Mouse (Mus musculus) intestine, embryonic 15.5 days (tissue): Measurements from ENCODE around the gene Slc25a30. TPM values are rescaled to one million over a fixed set of nuclear protein-coding genes. Genes with fewer than 3 reads are reported as not detected.
"Not testable (repeated sequence)": the region's sequence is repeated elsewhere in the genome, so short reads cannot be mapped to it uniquely, and the experiment has no call there.

Source experiments
- ATAC-seq: fragments of 200-750 bp; cut with Nextera tagmentation; 2 replicates; pipeline ENCODE4 v1.8.0; 2017; ENCODE audit warnings: moderate TSS enrichment, moderate library complexity
- H3K27ac ChIP-seq: fragments of 300-500 bp; sonication (generic); 2 replicates; pipeline ENCODE4 v1.5.1; 2015; ENCODE audit warnings: mild to moderate bottlenecking, inconsistent platforms
- H3K27me3 ChIP-seq: fragments of 300-500 bp; sonication (generic); replicated peaks from 2 replicates; pipeline ENCODE4 v1.6.1; 2015; ENCODE audit warnings: inconsistent platforms
- H3K36me3 ChIP-seq: fragments of 300-500 bp; sonication (generic); 2 replicates; pipeline ENCODE4 v1.6.1; 2015; ENCODE audit warnings: inconsistent platforms
- H3K4me1 ChIP-seq: fragments of 300-500 bp; sonication (generic); replicated peaks from 2 replicates; pipeline ENCODE4 v1.6.1; 2015; ENCODE audit warnings: inconsistent platforms
- H3K4me2 ChIP-seq: fragments of 300-500 bp; sonication (generic); replicated peaks from 2 replicates; pipeline ENCODE4 v1.6.1; 2015; ENCODE audit warnings: mild to moderate bottlenecking, inconsistent platforms
- H3K4me3 ChIP-seq: fragments of 300-500 bp; sonication (generic); replicated peaks from 2 replicates; pipeline ENCODE4 v1.5.1; 2015; ENCODE audit warnings: inconsistent platforms
- H3K9ac ChIP-seq: fragments of 300-500 bp; sonication (generic); 2 replicates; pipeline ENCODE4 v1.6.1; 2015; ENCODE audit warnings: inconsistent platforms
- H3K9me3 ChIP-seq: fragments of 300-500 bp; sonication (generic); 2 replicates; pipeline ENCODE4 v1.6.1; 2016; ENCODE audit warnings: inconsistent platforms
- WGBS: fragments of 180-500 bp; shearing (Covaris S2); methylation state at CpG from one replicate; pipeline ENCODE4 v1.1.7; 2015; 5-methylcytosine and 5-hydroxymethylcytosine counted together
- polyA plus RNA-seq: library from polyadenylated mRNA; unstranded; fragments of >200 nt; fragmentation: Nextera tagmentation; extraction: Ambion mirVana; gene quantifications from 2 replicates; pipeline ENCODE4 v1.2.1, GENCODE M21; 2015

Gene Slc25a30
- polyA plus RNA-seq: 2.3 and 3.0 TPM in 2 replicates

- peak within 1 kb of the TSS; percentile 69 for H3K9ac ChIP-seq
- H3K27ac ChIP-seq: peak within 1 kb of the TSS; percentile 85
- peak within 1 kb of the TSS; percentile 75 for H3K4me3 ChIP-seq
- 0 out of 2 replicates have a peak, but pooled peaks cover 2% of the 10 kb centered on the region for H3K4me1 ChIP-seq
- WGBS: 7% methylated on average over 50 of the region's 51 CpGs
- H3K36me3 ChIP-seq: no peaks in the 10 kb centered on the region
- ATAC-seq: peak; percentile 100
- H3K27me3 ChIP-seq: no peaks in the 10 kb centered on the region
- H3K9me3 ChIP-seq: no peaks in the 10 kb centered on the region
- H3K4me2 ChIP-seq: peak within 1 kb of the TSS; percentile 93
These were observed at the start of gene Slc25a30 for GRCm38 (mm10) chr14:75786868-75787793. Gene Slc25a30 (minus strand): TSS chr14:75787037.

- no peaks in the 10 kb centered on the region for H3K36me3 ChIP-seq
- no peak overlapping the region for H3K4me3 ChIP-seq
- 83% methylated on average over 3 of the region's 3 CpGs for WGBS
- H3K9ac ChIP-seq: no peak overlapping the region
- H3K27me3 ChIP-seq: no peaks in the 10 kb centered on the region
- H3K4me2 ChIP-seq: no peak overlapping the region
- H3K4me1 ChIP-seq: peaks cover 16% of the 10 kb centered on the region; the same call in 1 of the 2 replicates
- H3K9me3 ChIP-seq: no peaks in the 10 kb centered on the region
- no peak for ATAC-seq
- 0 out of 2 replicates have a peak overlapping the region, but pooled peaks have one; percentile 36 for H3K27ac ChIP-seq
These were observed 49.7 kb upstream of the Slc25a30 start for GRCm38 (mm10) chr14:75836579-75836978.

GRCm38 (mm10) chr14:75834739-75835381 is 48.0 kb upstream of the Slc25a30 start:
- Histone ChIP-seq H3K27me3 (no peaks in the 10 kb centered on the region), H3K9me3 (no peaks in the 10 kb centered on the region), H3K27ac (peak overlapping the region; percentile 99), H3K4me1 (peaks cover 16% of the 10 kb centered on the region; the same call in 1 of the 2 replicates), H3K36me3 (no peaks in the 10 kb centered on the region), H3K4me2 (peak overlapping the region; percentile 99), H3K4me3 (peak overlapping the region; percentile 49), H3K9ac (peak overlapping the region; percentile 74)
- under 1% methylated on average over 16 of the region's 16 CpGs for WGBS
- ATAC-seq: peak; percentile 65

GRCm38 (mm10) chr14:75834251-75834738 is 47.5 kb upstream of the Slc25a30 start:
- WGBS: under 1% methylated on average over 10 of the region's 10 CpGs
- peak; percentile 90 for ATAC-seq
- H3K9ac ChIP-seq: peak overlapping the region; percentile 74

GRCm38 (mm10) chr14:75833546-75834250 is 46.9 kb upstream of the Slc25a30 start:
- peak; percentile 55 for ATAC-seq
- WGBS: 3% methylated on average over 12 of the region's 12 CpGs
- Histone ChIP-seq H3K9me3 (no peaks in the 10 kb centered on the region), H3K4me2 (peak overlapping the region; percentile 99), H3K27ac (peak overlapping the region; percentile 99), H3K4me3 (peak overlapping the region; percentile 49), H3K4me1 (peaks cover 21% of the 10 kb centered on the region; the same call in 1 of the 2 replicates), H3K27me3 (no peaks in the 10 kb centered on the region), H3K36me3 (no peaks in the 10 kb centered on the region), H3K9ac (peak overlapping the region; percentile 47; the same call in 1 of the 2 replicates)

More at GRCm38 (mm10) chr14:75834251-75834738, 47.5 kb upstream of the Slc25a30 start:
- Histone ChIP-seq H3K27ac (peak overlapping the region; percentile 99), H3K9me3 (no peaks in the 10 kb centered on the region), H3K4me1 (peaks cover 17% of the 10 kb centered on the region; the same call in 1 of the 2 replicates), H3K4me2 (peak overlapping the region; percentile 99), H3K36me3 (no peaks in the 10 kb centered on the region), H3K4me3 (peak overlapping the region; percentile 49), H3K27me3 (no peaks in the 10 kb centered on the region)

- peaks cover 21% of the 10 kb centered on the region; the same call in 1 of the 2 replicates for H3K4me1 ChIP-seq
- H3K9ac ChIP-seq: no peak overlapping the region
- H3K27me3 ChIP-seq: no peaks in the 10 kb centered on the region
- WGBS: 26% methylated on average over 4 of the region's 4 CpGs
- H3K4me3 ChIP-seq: peak overlapping the region; percentile 49; the same call in 1 of the 2 replicates
- peak overlapping the region; percentile 99 for H3K27ac ChIP-seq
- peak overlapping the region; percentile 99 for H3K4me2 ChIP-seq
- H3K36me3 ChIP-seq: no peaks in the 10 kb centered on the region
- no peaks in the 10 kb centered on the region for H3K9me3 ChIP-seq
- no peak for ATAC-seq
These were observed 46.1 kb upstream of the Slc25a30 start for GRCm38 (mm10) chr14:75832982-75833381.

- peak; percentile 25 for ATAC-seq
- no peak overlapping the region for H3K9ac ChIP-seq
- H3K4me1 ChIP-seq: peaks cover 16% of the 10 kb centered on the region; the same call in 1 of the 2 replicates
- no peak overlapping the region for H3K4me3 ChIP-seq
- no peak overlapping the region for H3K4me2 ChIP-seq
- no peaks in the 10 kb centered on the region for H3K27me3 ChIP-seq
- no peaks in the 10 kb centered on the region for H3K36me3 ChIP-seq
- H3K27ac ChIP-seq: 0 out of 2 replicates have a peak overlapping the region, but pooled peaks have one; percentile 27
- no peaks in the 10 kb centered on the region for H3K9me3 ChIP-seq
- WGBS: 70% methylated on average over 2 of the region's 2 CpGs
These were observed 45.2 kb upstream of the Slc25a30 start for GRCm38 (mm10) chr14:75832031-75832430.

- not testable (repeated sequence) for H3K4me3 ChIP-seq, H3K27me3 ChIP-seq, H3K36me3 ChIP-seq, H3K9ac ChIP-seq, H3K9me3 ChIP-seq, H3K27ac ChIP-seq, ATAC-seq, H3K4me2 ChIP-seq
- 66% methylated on average over 14 of the region's 14 CpGs for WGBS
- H3K4me1 ChIP-seq: peaks cover 10% of the 10 kb centered on the region; the same call in 1 of the 2 replicates
These were observed 43.0 kb upstream of the Slc25a30 start for GRCm38 (mm10) chr14:75829817-75830216.

GRCm38 (mm10) chr14:75828866-75829806 is 42.3 kb upstream of the Slc25a30 start:
- H3K27me3 ChIP-seq: no peaks in the 10 kb centered on the region
- peak overlapping the region; percentile 60 for H3K4me2 ChIP-seq
- 9% methylated on average over 32 of the region's 32 CpGs for WGBS

GRCm38 (mm10) chr14:75828221-75828620 is 41.4 kb upstream of the Slc25a30 start:
- WGBS: 45% methylated on average over 11 of the region's 11 CpGs
- ATAC-seq: no peak
- Histone ChIP-seq H3K9ac (no peak overlapping the region), H3K36me3 (no peaks in the 10 kb centered on the region), H3K9me3 (no peaks in the 10 kb centered on the region), H3K4me3 (no peak overlapping the region), H3K27me3 (no peaks in the 10 kb centered on the region), H3K27ac (no peak overlapping the region), H3K4me2 (no peak overlapping the region), H3K4me1 (peaks cover 8% of the 10 kb centered on the region; the same call in 1 of the 2 replicates)

More at GRCm38 (mm10) chr14:75828866-75829806, 42.3 kb upstream of the Slc25a30 start:
- ATAC-seq: no peak
- H3K9me3 ChIP-seq: no peaks in the 10 kb centered on the region
- peaks cover 10% of the 10 kb centered on the region; the same call in 1 of the 2 replicates for H3K4me1 ChIP-seq
- H3K9ac ChIP-seq: no peak overlapping the region
- no peak overlapping the region for H3K27ac ChIP-seq
- no peaks in the 10 kb centered on the region for H3K36me3 ChIP-seq
- H3K4me3 ChIP-seq: peak overlapping the region; percentile 16; the same call in 1 of the 2 replicates
